Mouse (Mus musculus): ENCODE results near the gene Mrm1. TPM values are rescaled to one million over a fixed set of nuclear protein-coding genes. Genes with fewer than 3 reads are reported as not detected.

The Mrm1 gene
- 4.8 and 5.2 TPM in 2 replicates for polyA plus RNA-seq (2012; rRNA removed)

DNA sequence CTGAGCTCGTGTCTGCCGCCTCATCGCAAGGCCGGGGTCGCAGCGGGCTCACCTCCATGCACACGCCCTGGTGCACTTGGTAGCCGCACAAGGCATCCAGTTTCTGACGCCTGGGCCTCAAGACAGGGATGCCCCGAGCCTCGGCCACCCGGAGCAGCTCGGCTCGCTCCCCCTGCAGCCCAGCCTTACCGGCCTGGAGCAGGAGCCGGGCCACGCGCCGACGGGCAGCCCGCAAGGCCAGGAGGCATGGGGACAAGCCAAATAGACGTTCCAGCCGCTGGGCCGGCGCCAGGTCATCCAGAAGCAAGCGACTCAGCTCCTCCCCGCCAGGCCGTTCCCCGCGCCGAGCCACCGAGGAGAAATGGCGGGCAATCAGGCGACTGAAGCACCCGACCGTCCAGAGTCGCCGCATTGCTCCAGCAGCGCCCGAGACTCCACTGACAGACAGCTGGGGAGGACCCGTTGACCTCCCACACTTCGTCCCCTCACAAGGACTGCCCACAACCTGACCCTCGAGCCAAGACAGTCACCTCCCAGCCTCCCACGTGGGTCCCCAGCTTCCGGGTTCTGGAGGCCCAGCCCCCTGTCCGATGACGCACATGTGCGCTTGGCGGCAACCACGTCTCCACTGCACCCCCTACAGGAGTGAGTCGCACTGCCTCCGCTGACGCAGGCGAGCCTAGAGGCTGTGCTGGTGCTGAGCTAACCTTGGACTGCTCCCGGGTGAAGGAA is at the start of gene Mrm1:
Gene Mrm1, minus strand, starts transcription at position 555 of the 732 bp plus-strand sequence.

DNA sequence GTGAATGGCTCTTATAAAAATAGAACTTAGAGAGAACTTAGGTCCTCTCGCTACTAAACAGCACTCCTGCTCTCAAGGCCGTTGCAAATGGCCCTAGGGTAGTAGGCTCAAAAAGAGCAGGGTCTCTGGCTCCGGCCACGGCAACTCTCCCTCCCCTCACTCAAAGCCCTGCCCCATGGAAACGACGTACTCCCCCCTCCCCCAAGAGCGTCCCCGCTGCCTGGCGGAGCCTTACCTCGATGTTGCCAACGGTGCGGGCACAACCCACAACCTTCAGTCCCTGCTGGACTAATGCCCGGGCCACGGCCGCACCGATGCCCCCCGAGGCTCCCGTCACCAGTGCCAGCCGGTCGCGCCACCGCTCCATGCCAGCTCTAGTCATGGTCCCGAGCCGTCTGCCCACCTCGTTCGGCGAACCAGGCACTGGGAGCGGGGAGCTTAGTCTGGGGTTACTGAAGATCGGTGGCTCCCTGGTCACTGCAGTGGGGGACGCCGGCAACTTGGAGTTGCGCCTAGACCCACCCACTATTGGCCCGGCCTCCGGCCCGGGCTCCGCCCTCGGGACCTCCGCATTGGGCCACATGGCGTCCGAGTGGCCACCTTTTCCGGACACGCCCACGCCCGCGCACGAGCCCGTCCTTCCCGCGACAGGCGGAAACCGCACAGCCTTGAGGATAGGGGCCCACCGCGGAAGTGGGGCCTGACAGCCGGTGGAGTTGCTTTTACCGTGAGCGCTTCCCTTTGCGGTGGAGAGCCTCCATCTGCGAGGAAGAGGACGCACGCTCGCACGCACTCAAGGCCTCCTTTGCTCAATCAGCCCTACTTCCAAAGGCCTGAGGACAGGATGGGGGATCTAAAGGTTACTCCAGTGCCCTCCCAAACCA is 9.4 kb upstream of the Mrm1 start, which contains the start of gene Dhrs11:
Gene Dhrs11, minus strand, starts transcription at position 479 of the 884 bp plus-strand sequence.

Other genes starting within 250 kb of the Mrm1 start
- 28.4 and 34.5 TPM in 2 replicates for gene Dhrs11, start 9.5 kb upstream of the Mrm1 start, polyA plus RNA-seq (2012; rRNA removed)
- gene Ggnbp2, start 51.3 kb upstream of the Mrm1 start, polyA plus RNA-seq (2012; rRNA removed) = 2.3 and 2.8 TPM in 2 replicates
- gene Myo19, start 60.6 kb upstream of the Mrm1 start, polyA plus RNA-seq (2012; rRNA removed) = 13.3 and 13.9 TPM in 2 replicates
- gene Pigw, start 60.8 kb upstream of the Mrm1 start, polyA plus RNA-seq (2012; rRNA removed) = 0.39 and 0.43 TPM in 2 replicates
- gene Znhit3, start 96.9 kb upstream of the Mrm1 start, polyA plus RNA-seq (2012; rRNA removed) = 2.7 and 3.1 TPM in 2 replicates
- 3.5 and 3.8 TPM in 2 replicates for gene Car4, start 138.3 kb upstream of the Mrm1 start, polyA plus RNA-seq (2012; rRNA removed)